Mouse (Mus musculus): Measurements from ENCODE around the gene Pla2r1. TPM values are rescaled to one million over a fixed set of nuclear protein-coding genes. Genes with fewer than 3 reads are reported as not detected.

Gene Pla2r1
- total RNA-seq (2021): under 1 TPM; 0.35 to 0.65 TPM

DNA sequence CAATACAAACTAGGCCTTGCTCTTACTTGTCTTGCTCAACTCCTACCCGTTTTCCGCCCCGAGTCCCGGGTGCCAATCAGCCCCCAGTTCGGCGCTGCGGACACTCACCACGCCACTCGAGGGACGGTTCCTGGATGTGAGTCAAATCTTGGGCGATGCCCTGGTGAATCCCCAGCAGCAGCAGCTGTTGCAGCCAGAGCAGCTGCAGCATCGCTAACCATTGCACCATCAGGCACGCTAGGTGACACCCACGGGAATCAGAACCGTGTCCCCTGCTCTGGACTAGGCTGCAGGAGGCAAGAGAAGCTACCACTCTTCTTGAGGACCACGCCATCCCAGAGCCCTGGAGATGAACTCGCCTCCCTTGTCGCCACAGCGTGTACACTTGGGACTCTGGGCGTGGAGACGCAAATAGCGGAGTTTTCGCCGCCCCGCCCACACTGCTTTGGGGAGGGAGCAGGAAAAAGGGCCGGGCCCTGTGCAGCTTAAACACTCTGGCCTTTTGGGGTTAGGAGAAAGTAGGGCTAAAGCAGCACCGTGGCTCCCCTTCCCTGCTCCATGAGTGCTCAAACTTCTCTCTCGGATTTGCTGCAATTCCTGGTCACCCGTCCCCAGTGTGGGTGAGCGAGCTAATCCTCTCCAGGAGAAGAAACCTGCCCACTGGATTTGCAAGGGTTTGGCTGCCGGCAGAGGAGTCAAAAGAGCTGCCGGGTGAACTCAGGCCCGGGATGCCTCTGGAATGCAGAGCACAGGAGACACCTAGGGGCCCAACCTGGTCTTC is at the start of gene Pla2r1:
Pla2r1 (minus strand) TSS at position 407 of the 781 bp plus-strand sequence.
- DNase-seq: no peak

DNA sequence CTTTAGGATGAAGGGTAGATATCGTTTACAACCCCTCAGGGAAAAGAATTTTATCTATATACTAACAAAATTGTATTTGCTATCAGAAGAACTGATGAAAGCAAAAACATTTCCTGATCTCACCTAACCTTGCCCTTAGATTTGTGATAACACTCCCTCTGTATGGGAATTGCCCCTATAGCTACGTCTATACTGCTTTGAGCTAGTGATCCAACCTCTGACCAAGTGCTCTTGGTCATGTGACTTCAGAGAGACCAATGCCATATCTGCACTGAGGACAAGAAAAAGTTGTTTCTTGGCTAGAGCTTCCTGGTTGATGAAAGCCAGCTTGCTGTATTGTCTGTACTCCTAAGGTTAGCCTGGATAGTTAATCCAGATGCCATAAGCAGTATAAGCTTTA is 48.2 kb upstream of the Pla2r1 start:
- DNase-seq: no peak

- DNase-seq: no peak
Observed at GRCm38 (mm10) chr2:60600863-60601262, 47.8 kb upstream of the Pla2r1 start.

DNA sequence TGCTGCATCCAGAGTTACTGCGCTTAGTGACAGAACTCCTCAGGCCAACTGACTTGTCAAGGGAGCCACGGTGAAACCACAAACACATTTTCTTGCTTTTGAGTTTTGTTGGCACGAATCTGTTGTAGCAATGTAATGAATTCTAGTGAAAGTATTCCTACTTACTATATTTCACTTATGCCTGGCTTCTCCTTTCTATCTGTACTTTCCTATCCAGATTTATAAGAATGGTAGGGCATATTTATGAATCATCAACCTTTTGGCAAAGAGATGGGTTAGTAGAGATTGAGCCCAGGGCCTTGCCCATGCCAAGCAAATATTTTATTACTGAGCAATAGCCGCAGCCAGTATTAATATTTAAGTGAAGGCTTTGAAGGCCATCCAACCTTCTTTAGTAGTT is 30.3 kb upstream of the Pla2r1 start:
- no peak for DNase-seq

DNA sequence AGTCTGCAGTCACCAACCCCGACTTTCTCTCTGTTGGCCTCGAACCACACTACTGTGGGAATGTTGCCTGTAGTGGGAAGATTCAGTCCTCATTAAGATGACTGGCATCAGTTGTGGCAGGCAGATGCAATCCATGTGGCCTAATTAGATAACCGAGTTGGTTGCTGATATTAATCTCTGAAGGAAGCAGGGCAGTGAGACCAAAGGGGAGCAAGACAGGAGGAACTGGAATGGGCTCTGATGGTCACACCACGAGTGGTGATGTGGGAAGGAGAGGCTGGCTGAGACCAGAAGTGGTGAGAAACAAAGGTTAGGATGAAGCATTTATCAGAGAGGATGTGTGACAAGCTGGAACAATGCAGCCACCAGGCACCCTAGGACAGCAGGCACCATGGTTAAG is 1.5 kb upstream of the Pla2r1 start:
- DNase-seq: no peak

GRCm38 (mm10) chr2:60552177-60552901 is 769 bp downstream of the Pla2r1 start:
- no peak for DNase-seq

DNA sequence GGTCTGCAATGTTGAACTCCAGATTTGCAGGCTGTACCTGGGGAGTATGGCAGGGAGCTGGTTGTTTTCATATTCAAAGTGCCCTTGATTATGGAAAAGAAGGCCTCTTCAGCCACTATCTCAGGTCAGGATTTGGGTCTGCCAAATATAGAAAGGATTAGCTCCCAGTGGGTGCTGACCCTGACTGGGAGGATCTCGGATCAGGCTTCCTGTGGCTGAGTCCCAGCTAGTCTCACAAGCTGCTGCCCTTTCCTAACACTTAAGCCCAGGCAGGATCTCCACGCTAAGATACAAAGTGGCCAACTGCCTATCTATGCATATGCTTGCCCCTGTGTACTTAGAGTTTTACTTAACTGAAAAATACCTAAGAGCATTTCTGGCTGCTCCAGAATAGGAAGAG is 1.4 kb downstream of the Pla2r1 start:
- DNase-seq: no peak

- DNase-seq: no peak
Observed at GRCm38 (mm10) chr2:60550521-60550920, 2.6 kb downstream of the Pla2r1 start.

GRCm38 (mm10) chr2:60549851-60550250 is 3.3 kb downstream of the Pla2r1 start:
- no peak for DNase-seq

- no peak for DNase-seq
Observed at GRCm38 (mm10) chr2:60546082-60546481, 7.0 kb downstream of the Pla2r1 start.

DNA sequence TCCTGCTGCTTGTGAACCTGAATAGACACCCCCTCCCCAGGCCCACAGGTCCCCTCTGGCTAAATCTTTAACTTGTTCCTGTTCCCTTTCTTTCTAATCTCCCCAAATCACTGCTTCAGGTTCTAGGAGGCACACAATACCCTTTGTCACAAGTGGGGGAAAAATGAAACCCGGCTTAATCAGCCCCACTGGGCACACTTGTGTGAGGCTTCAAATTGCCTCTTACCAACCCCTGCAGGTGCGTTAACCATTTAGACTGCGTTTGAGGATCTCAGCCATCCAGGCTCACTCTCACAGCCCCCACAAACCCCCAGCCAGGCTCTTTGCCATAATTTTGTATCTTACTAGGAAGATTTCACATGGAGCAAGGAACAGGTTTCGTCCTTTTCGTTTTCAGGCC is 9.1 kb downstream of the Pla2r1 start:
- no peak for DNase-seq

- no peak for DNase-seq
Observed at GRCm38 (mm10) chr2:60541745-60542144, 11.4 kb downstream of the Pla2r1 start.

- no peak for DNase-seq
Observed at GRCm38 (mm10) chr2:60540346-60540745, 12.8 kb downstream of the Pla2r1 start.

DNA sequence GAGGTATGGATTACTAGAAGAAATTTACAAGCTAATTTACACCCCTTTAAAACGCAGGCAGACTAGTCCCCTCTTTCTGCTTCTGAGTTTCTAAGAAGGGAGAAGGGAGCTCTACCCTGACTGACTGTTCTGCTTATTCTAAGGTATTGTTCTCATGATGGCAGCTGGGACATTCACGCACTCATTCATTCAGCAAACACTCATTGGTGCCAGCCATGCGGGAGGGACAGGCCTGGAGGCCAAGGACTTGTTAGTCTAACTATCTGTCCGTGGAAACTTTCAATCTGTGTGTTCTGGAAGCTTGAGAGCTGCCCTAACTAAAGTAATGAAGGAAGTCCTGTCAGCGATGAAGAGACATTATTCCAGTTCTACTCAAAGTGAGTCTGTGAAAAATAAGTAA is 14.4 kb downstream of the Pla2r1 start:
- no peak for DNase-seq

- no peak for DNase-seq
Observed at GRCm38 (mm10) chr2:60538274-60538673, 14.8 kb downstream of the Pla2r1 start.

GRCm38 (mm10) chr2:60534755-60535154 is 18.4 kb downstream of the Pla2r1 start:
- no peak for DNase-seq

DNA sequence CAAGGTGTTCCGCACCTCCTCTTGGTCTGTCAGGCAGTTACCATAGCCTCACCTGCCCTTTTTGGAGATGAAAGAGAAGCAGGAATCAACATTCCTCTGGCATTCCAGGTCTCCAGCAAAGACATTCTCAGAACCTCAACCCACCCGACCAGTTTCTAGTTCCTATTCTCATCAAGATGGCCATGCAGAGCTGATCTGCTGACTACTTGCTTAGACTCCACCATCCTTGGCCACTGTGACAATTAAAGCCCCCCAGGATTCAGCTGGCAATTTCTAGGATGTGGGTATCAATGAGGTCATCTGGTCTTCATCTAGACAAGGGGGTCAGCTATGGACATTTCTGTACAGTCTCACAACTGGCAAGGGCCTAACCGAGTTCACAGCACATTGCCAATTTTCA is 20.1 kb downstream of the Pla2r1 start:
- no peak for DNase-seq

GRCm38 (mm10) chr2:60532495-60532894 is 20.6 kb downstream of the Pla2r1 start:
- no peak for DNase-seq

GRCm38 (mm10) chr2:60515817-60516216 is 37.3 kb downstream of the Pla2r1 start:
- no peak for DNase-seq

DNA sequence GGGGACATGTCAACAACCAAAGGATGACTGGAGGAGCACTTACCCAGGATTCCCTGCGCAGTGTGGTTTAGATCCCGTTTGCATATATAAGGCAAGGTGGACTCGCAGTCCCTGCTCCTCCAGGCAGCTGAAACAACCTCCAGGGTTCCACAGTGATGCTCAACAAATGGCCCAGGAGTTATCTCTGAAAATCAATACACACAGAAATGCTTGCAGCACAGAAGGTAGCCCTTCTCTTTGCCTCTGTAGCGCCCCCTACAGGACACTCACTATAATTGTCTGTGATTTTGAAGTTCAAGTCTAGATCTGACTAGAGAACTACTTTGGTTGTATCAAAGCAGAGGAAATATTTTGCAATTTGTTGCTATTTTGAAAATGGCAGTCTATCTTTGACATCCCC is 38.2 kb downstream of the Pla2r1 start:
- DNase-seq: no peak

- DNase-seq: no peak
Observed at GRCm38 (mm10) chr2:60510718-60511117, 42.4 kb downstream of the Pla2r1 start.

DNA sequence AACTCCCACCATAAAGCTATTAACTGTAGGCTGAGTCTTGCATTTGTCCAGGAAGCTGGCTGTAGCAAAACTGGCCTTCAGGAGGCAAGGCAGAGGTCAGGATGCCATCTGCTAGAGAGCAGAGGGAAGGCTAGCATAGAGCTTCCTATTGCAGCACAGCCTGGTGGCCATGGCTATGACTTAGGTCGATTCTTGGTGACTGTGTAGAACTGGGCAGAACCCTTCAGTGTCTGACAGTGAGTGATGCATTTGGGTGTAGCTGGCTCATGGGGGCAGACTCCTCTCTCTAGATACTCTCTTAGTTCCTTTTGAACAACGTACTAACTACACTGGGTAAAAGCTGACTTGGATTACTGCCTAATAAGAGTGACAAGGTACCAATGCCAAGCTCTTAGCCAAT is 48.0 kb downstream of the Pla2r1 start:
- DNase-seq: no peak

GRCm38 (mm10) chr2:60504718-60505117 is 48.4 kb downstream of the Pla2r1 start:
- DNase-seq: no peak

DNA sequence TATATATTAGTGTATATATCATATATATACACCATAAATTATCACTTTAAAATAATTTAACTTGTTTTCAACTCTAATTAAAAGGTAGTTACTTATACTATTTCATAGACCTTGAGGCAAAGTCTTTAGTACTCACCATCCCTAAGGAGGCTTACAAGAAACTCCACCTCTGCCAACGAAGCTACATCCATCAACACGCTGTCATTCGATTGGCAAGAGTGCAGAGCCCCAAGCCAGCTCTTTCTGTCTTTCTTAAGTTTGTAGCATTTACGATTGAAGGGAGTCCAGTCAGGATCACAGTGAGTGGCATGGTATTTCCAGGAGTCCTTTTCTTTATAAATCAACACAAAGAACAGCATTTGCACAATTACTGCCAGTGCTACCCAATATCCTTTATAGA is 49.1 kb downstream of the Pla2r1 start:
- DNase-seq: no peak
